Mouse (Mus musculus) CH12.LX (cell line): ENCODE measurements around the gene Lin52. TPM values are rescaled to one million over a fixed set of nuclear protein-coding genes. Genes with fewer than 3 reads are reported as not detected.

Experiments
- DNase-seq: peaks from one replicate; pipeline ENCODE4 v3.0.0-alpha.2; 2013; ENCODE audit errors: extremely low read depth
- H3K27ac ChIP-seq: 2 replicates; pipeline ENCODE4 v1.5.1; 2012; ENCODE audit warnings: low read depth, mild to moderate bottlenecking, control low read depth, moderate library complexity; ENCODE audit not compliant: insufficient read depth
- H3K27me3 ChIP-seq: replicated peaks from 2 replicates; pipeline ENCODE3; 2012; ENCODE audit warnings: inconsistent platforms
- H3K36me3 ChIP-seq, 2 experiments: replicated peaks in 1 of 2; 2 replicates each; pipeline versions ENCODE3 to v1.6.1; 2012; ENCODE audit warnings: inconsistent platforms in 1 of 2, low read length in 1 of 2, mild to moderate bottlenecking in 1 of 2, mixed read lengths in 1 of 2, moderate library complexity in 1 of 2; ENCODE audit not compliant: control insufficient read depth in 1 of 2, insufficient read depth in 1 of 2
- H3K4me1 ChIP-seq, 2 experiments: 2 replicates each; pipeline ENCODE4 v1.6.1; 2012; ENCODE audit warnings: inconsistent platforms in 1 of 2, moderate library complexity in 1 of 2; ENCODE audit not compliant: insufficient read depth in 2 of 2, control insufficient read depth in 1 of 2
- H3K4me2 ChIP-seq: 2 replicates; pipeline ENCODE4 v1.6.1; 2012; ENCODE audit warnings: low read depth, mild to moderate bottlenecking, control low read depth; ENCODE audit not compliant: poor library complexity, insufficient read depth, severe bottlenecking
- H3K4me3 ChIP-seq, 3 experiments: fragments of 150-350 bp in 1 of 3; sonication (generic) in 1 of 3; replicated peaks in 1 of 3; 2 replicates each; pipeline versions ENCODE3 to v1.5.1; 2011 to 2012; ENCODE audit warnings: low read depth in 2 of 3, low read length in 2 of 3, mild to moderate bottlenecking in 2 of 3, moderate library complexity in 2 of 3, control low read depth in 1 of 3, improper control_type of control experiment in 1 of 3, inconsistent platforms in 1 of 3, mixed read lengths in 1 of 3; ENCODE audit not compliant: poor library complexity in 1 of 3
- H3K79me2 ChIP-seq: replicated peaks from 2 replicates; pipeline ENCODE4 v1.6.1; 2012; ENCODE audit warnings: mild to moderate bottlenecking, moderate library complexity; ENCODE audit not compliant: control insufficient read depth, poor library complexity, insufficient read depth, severe bottlenecking; ENCODE audit errors: extremely low read depth
- H3K9ac ChIP-seq: 2 replicates; pipeline ENCODE4 v1.6.1; 2012; ENCODE audit warnings: low read depth, mild to moderate bottlenecking, control low read depth, moderate library complexity; ENCODE audit not compliant: insufficient read depth
- H3K9me3 ChIP-seq: replicated peaks from 2 replicates; pipeline ENCODE3; 2012; ENCODE audit warnings: low read length, inconsistent platforms, mixed read lengths
- BHLHE40 ChIP-seq: IDR thresholded peaks from 2 replicates; pipeline ENCODE4 v1.6.1; 2011; ENCODE audit warnings: mild to moderate bottlenecking, low read depth, low read length, improper control_type of control experiment
- CTCF ChIP-seq, 2 experiments: IDR thresholded peaks in 1 of 2; conservative IDR thresholded peaks in 1 of 2; 2 replicates each; pipeline ENCODE4 v1.5.1; 2011 to 2012; ENCODE audit warnings: low read depth in 2 of 2, low read length in 2 of 2, improper control_type of control experiment in 1 of 2, inconsistent platforms in 1 of 2, mild to moderate bottlenecking in 1 of 2, moderate library complexity in 1 of 2
- E2F4 ChIP-seq: IDR thresholded peaks from 2 replicates; pipeline ENCODE4 v1.6.1; 2011; ENCODE audit warnings: low read depth, low read length, improper control_type of control experiment; ENCODE audit not compliant: insufficient replicate concordance
- HCFC1 ChIP-seq: IDR thresholded peaks from 2 replicates; pipeline ENCODE4 v1.6.1; 2012; ENCODE audit warnings: low read depth, mild to moderate bottlenecking, inconsistent platforms, low read length, improper control_type of control experiment
- IRF4 ChIP-seq: IDR thresholded peaks from 2 replicates; pipeline ENCODE4 v1.6.1; 2014; ENCODE audit warnings: low read depth, mild to moderate bottlenecking, inconsistent platforms, low read length, improper control_type of control experiment
- MAFK ChIP-seq: IDR thresholded peaks from 2 replicates; pipeline ENCODE4 v1.6.1; 2011; ENCODE audit warnings: low read length, improper control_type of control experiment; ENCODE audit not compliant: insufficient replicate concordance
- MYC ChIP-seq: IDR thresholded peaks from 2 replicates; pipeline ENCODE4 v1.6.1; 2011; ENCODE audit warnings: low read depth, mild to moderate bottlenecking, improper control_type of control experiment, low read length
- PAX5 ChIP-seq: IDR thresholded peaks from 2 replicates; pipeline ENCODE4 v1.6.1; 2012; ENCODE audit warnings: low read length, inconsistent platforms, mixed read lengths
- RAD21 ChIP-seq: IDR thresholded peaks from 2 replicates; pipeline ENCODE4 v1.6.1; 2011; ENCODE audit warnings: low read depth, mild to moderate bottlenecking, low read length, improper control_type of control experiment, moderate library complexity
- RCOR1 ChIP-seq: conservative IDR thresholded peaks from 2 replicates; pipeline ENCODE4 v1.6.1; 2012; ENCODE audit warnings: low read depth, mild to moderate bottlenecking, inconsistent platforms, low read length, improper control_type of control experiment
- SMC3 ChIP-seq: IDR thresholded peaks from 2 replicates; pipeline ENCODE4 v1.6.1; 2011; ENCODE audit warnings: low read depth, low read length, improper control_type of control experiment
- TBP ChIP-seq: conservative IDR thresholded peaks from 2 replicates; pipeline ENCODE4 v1.6.1; 2011; ENCODE audit warnings: low read depth, low read length, improper control_type of control experiment
- TCF12 ChIP-seq: IDR thresholded peaks from 2 replicates; pipeline ENCODE4 v1.6.1; 2014; ENCODE audit warnings: low read depth, mild to moderate bottlenecking, inconsistent platforms, low read length, improper control_type of control experiment
- USF2 ChIP-seq: conservative IDR thresholded peaks from 2 replicates; pipeline ENCODE4 v1.6.1; 2011; ENCODE audit warnings: low read depth, low read length, improper control_type of control experiment
- ZC3H11A ChIP-seq: IDR thresholded peaks from 2 replicates; pipeline ENCODE4 v1.6.1; 2012; ENCODE audit warnings: low read depth, mild to moderate bottlenecking, inconsistent platforms, low read length, improper control_type of control experiment
- ZKSCAN1 ChIP-seq: IDR thresholded peaks from 2 replicates; pipeline ENCODE4 v1.6.1; 2012; ENCODE audit warnings: low read depth, inconsistent platforms, low read length, improper control_type of control experiment, borderline replicate concordance
- ZNF384 ChIP-seq: IDR thresholded peaks from 2 replicates; pipeline ENCODE4 v1.6.1; 2012; ENCODE audit warnings: low read depth, low read length, improper control_type of control experiment, inconsistent platforms
- dilution Hi-C: fragments of 300-500 bp; cut with MboI; formaldehyde crosslinking; loops from 2 replicates; pipeline ENCODE4 v1.14.3; 2020; ENCODE audit warnings: low sequenced_read_pairs; ENCODE audit not compliant: extremely low pct_unique_long_range_greater_than_20kb, extremely low pct_ligation_motif_present
- in situ Hi-C: fragments of 300-500 bp; cut with MboI; formaldehyde crosslinking; loops from 3 replicates; pipeline ENCODE4 v1.14.3; 2019; ENCODE audit warnings: low sequenced_read_pairs, low pct_ligation_motif_present, low pct_unique_long_range_greater_than_20kb, mixed read lengths
- polyA plus RNA-seq: library from polyadenylated mRNA; unstranded; fragments of >175 nt; gene quantifications from 2 replicates; pipeline ENCODE4 v1.2.1, GENCODE M21; 2012; ENCODE audit warnings: low read depth; ENCODE audit not compliant: insufficient read length
- total RNA-seq, 2 experiments: library from RNA; depleted of rRNA; stranded (reverse); fragments of 300-350 nt in 1 of 2; fragments of >200 nt in 1 of 2; gene quantifications; 2 replicates each; pipeline ENCODE4 v1.2.3; 2012 to 2014

The Lin52 gene
- total and polyA plus RNA-seq, 3 experiments, result 5.9 to 16.2 (median 8.7) TPM

GRCm38 (mm10) chr12:84481251-84481650 lies 30.0 kb downstream of the Lin52 start:
- Histone ChIP-seq H3K9ac (no peak overlapping the region), H3K79me2 (no peaks in the 10 kb centered on the region), H3K27me3 (no peaks in the 10 kb centered on the region), H3K9me3 (no peaks in the 10 kb centered on the region), H3K36me3 (peaks cover 4 to 45% of the 10 kb centered on the region in 2 experiments)
- no peak for DNase-seq
- in situ Hi-C loops, result no loop called here
- dilution Hi-C loops, result no loop called here
- TF ChIP-seq ZKSCAN1 (no peak), CTCF (conservative IDR thresholded peaks at IDR 0.05 in 1 of 2, IDR thresholded peaks at IDR 0.05 in 1 of 2; ENCODE audit: low read depth in 2 of 2, low read length in 2 of 2) (no peak), TCF12 (no peak), BHLHE40 (no peak), SMC3 (no peak), ZNF384 (no peak), USF2 (no peak), E2F4 (no peak), MAFK (no peak), HCFC1 (no peak), RCOR1 (no peak), RAD21 (no peak)
- TF ChIP-seq, all 38 proteins: peak for 0
- Histone ChIP-seq H3K4me3 (no peak overlapping the region), H3K4me1 (peaks cover 0 to 4% of the 10 kb centered on the region in 2 experiments; a peak in 1 of 4 replicates), H3K4me2 (no peak overlapping the region), H3K27ac (no peak overlapping the region)

GRCm38 (mm10) chr12:84482778-84483585 lies 31.8 kb downstream of the Lin52 start:
- dilution Hi-C loops, result no loop called here

More at GRCm38 (mm10) chr12:84482778-84483585, 31.8 kb downstream of the Lin52 start:
- Histone ChIP-seq H3K36me3 (peaks cover 3 to 51% of the 10 kb centered on the region in 2 experiments), H3K9ac (no peak overlapping the region), H3K4me2 (no peak overlapping the region), H3K9me3 (no peaks in the 10 kb centered on the region), H3K27me3 (no peaks in the 10 kb centered on the region), H3K27ac (no peak overlapping the region), H3K79me2 (no peaks in the 10 kb centered on the region), H3K4me3 (no peak overlapping the region), H3K4me1 (peaks cover 0 to 13% of the 10 kb centered on the region in 2 experiments; a peak in 2 of 4 replicates)
- no peak for DNase-seq
- no peak for TF ChIP-seq ZNF384
- TF ChIP-seq ZC3H11A, result no peak
- no peak for TF ChIP-seq ZKSCAN1
- no peak for TF ChIP-seq IRF4
- no peak for TF ChIP-seq MAFK
- TF ChIP-seq PAX5, result no peak
- no peak for TF ChIP-seq MYC
- TF ChIP-seq TBP, result no peak
- in situ Hi-C loops, result no loop called here
